Comparison of ENCODE assay signal across 8 mouse cellular contexts in genomic region chr10:80798150-80799006, GRCm38 (mm10). TPM values are rescaled to one million over a fixed set of nuclear protein-coding genes. Genes with fewer than 3 reads are reported as not detected.
DNase-seq lines count a peak whose midpoint lies in the region; ATAC-seq and TF ChIP-seq lines count a peak whose summit lies in the region.

Gene Sf3a2, plus strand, starts transcription at chr10:80798198.
Gene Plekhj1, minus strand, starts transcription at chr10:80798626.

- peak within 1 kb of the TSS; percentile 85 for H3K9ac ChIP-seq in heart, embryonic 15.5 days
- H3K9ac ChIP-seq in liver, embryonic 14.5 days (replicated peaks) = peak within 1 kb of the TSS; percentile 81
- H3K9ac ChIP-seq in neural tube, embryonic 11.5 days (ENCODE audit: low read length) = peak within 1 kb of the TSS; percentile 93
- H3K9ac ChIP-seq in stomach, postnatal 0 days (ENCODE audit: low read length) = peak within 1 kb of the TSS; percentile 97

- peak; percentile 93 to 96 for DNase-seq in CD8-positive naive resting alpha-beta T cell, adult 2 months (ENCODE audit: low read depth in 2 of 2, low spot score in 2 of 2)
- peak; percentile 90 for DNase-seq in c-Kit-positive CD71-negative TER-119-negative erythroid progenitor cells, embryonic 14.5 days (ENCODE audit: low read depth)
- peak; percentile 94 for DNase-seq in forebrain, embryonic 10.5 days (ENCODE audit: extremely low spot score, low spot score)
- peak; percentile 96 to 98 for DNase-seq in kidney, postnatal 25 days
- peak; percentile 94 to 95 (median 94) for DNase-seq in liver, embryonic 14.5 days (ENCODE audit: low read depth in 3 of 3, low spot score in 3 of 3)
- peak; percentile 97 for DNase-seq in neural tube, embryonic 11.5 days (ENCODE audit: low spot score)
- peak; percentile 94 for DNase-seq in stomach, postnatal 0 days (ENCODE audit: low spot score)

- peak within 1 kb of the TSS; percentile 99 for H3K27ac ChIP-seq in forebrain, embryonic 10.5 days
- peak within 1 kb of the TSS; percentile 91 for H3K27ac ChIP-seq in heart, embryonic 15.5 days
- H3K27ac ChIP-seq in liver, embryonic 14.5 days = peak within 1 kb of the TSS; percentile 75
- H3K27ac ChIP-seq in neural tube, embryonic 11.5 days (ENCODE audit: low read depth, low read length) = peak within 1 kb of the TSS; percentile 95
- H3K27ac ChIP-seq in stomach, postnatal 0 days (replicated peaks) = peak within 1 kb of the TSS; percentile 98

- TF ChIP-seq EP300 in liver, embryonic 14.5 days (IDR thresholded peaks at IDR 0.05; ENCODE audit: low read depth) = peak; percentile 23; the same call in 1 of the 2 replicates
- no peak for TF ChIP-seq EP300 in stomach, postnatal 0 days (optimal IDR thresholded peaks at IDR 0.05)

- H3K4me2 ChIP-seq in heart, embryonic 15.5 days = peak within 1 kb of the TSS; percentile 69
- peak within 1 kb of the TSS; percentile 97 for H3K4me2 ChIP-seq in liver, embryonic 14.5 days (ENCODE audit: low read depth)
- H3K4me2 ChIP-seq in neural tube, embryonic 11.5 days (ENCODE audit: low read depth) = peak within 1 kb of the TSS; percentile 84
- peak within 1 kb of the TSS; percentile 74 for H3K4me2 ChIP-seq in stomach, postnatal 0 days (replicated peaks; ENCODE audit: low read depth)

- TF ChIP-seq CTCF in liver, embryonic 14.5 days (IDR thresholded peaks at IDR 0.05; ENCODE audit: low read depth) = no peak
- no peak for TF ChIP-seq CTCF in stomach, postnatal 0 days (IDR thresholded peaks at IDR 0.05; ENCODE audit: low read depth)

- ATAC-seq in heart, embryonic 15.5 days (replicated peaks; ENCODE audit: insufficient number of reproducible peaks, insufficient read depth, low FRiP score, low read depth) = peak; percentile 91
- peak; percentile 93 for ATAC-seq in liver, embryonic 14.5 days (ENCODE audit: insufficient read depth)
- ATAC-seq in neural tube, embryonic 11.5 days (ENCODE audit: insufficient read depth, low FRiP score, low TSS enrichment) = peak; percentile 85
- ATAC-seq in stomach, postnatal 0 days (ENCODE audit: low FRiP score, low TSS enrichment) = peak; percentile 92

- no peaks in the 10 kb centered on the region for H3K9me3 ChIP-seq in forebrain, embryonic 10.5 days
- H3K9me3 ChIP-seq in heart, embryonic 15.5 days (replicated peaks) = no peaks in the 10 kb centered on the region
- H3K9me3 ChIP-seq in liver, embryonic 14.5 days (ENCODE audit: control insufficient read depth, low read length) = no peaks in the 10 kb centered on the region
- H3K9me3 ChIP-seq in neural tube, embryonic 11.5 days (ENCODE audit: control insufficient read depth, low read length) = no peaks in the 10 kb centered on the region
- no peaks in the 10 kb centered on the region for H3K9me3 ChIP-seq in stomach, postnatal 0 days (ENCODE audit: control insufficient read depth, low read length)

- WGBS in forebrain, embryonic 10.5 days = under 1% methylated on average over 104 of the region's 104 CpGs
- under 1% methylated on average over 104 of the region's 104 CpGs for WGBS in heart, embryonic 15.5 days
- under 1% methylated on average over 104 of the region's 104 CpGs for WGBS in liver, embryonic 14.5 days (ENCODE audit: insufficient replicate concordance)
- under 1% methylated on average over 104 of the region's 104 CpGs for WGBS in neural tube, embryonic 11.5 days
- WGBS in stomach, postnatal 0 days = under 1% methylated on average over 103 of the region's 104 CpGs

- peak within 1 kb of the TSS; percentile 93 for H3K4me3 ChIP-seq in forebrain, embryonic 10.5 days
- peak within 1 kb of the TSS; percentile 77 for H3K4me3 ChIP-seq in heart, embryonic 15.5 days
- peak within 1 kb of the TSS; percentile 82 to 94 for H3K4me3 ChIP-seq in liver, embryonic 14.5 days (ENCODE audit: insufficient read depth in 1 of 2, low read depth in 2 of 2, low read length in 2 of 2)
- peak within 1 kb of the TSS; percentile 92 for H3K4me3 ChIP-seq in neural tube, embryonic 11.5 days (ENCODE audit: low read depth, low read length)
- H3K4me3 ChIP-seq in stomach, postnatal 0 days (ENCODE audit: low read depth, low read length) = peak within 1 kb of the TSS; percentile 84

- H3K4me1 ChIP-seq in forebrain, embryonic 10.5 days = peaks cover 45% of the 10 kb centered on the region
- peaks cover 36% of the 10 kb centered on the region for H3K4me1 ChIP-seq in heart, embryonic 15.5 days (replicated peaks)
- H3K4me1 ChIP-seq in liver, embryonic 14.5 days (replicated peaks; ENCODE audit: control insufficient read depth in 2 of 2, insufficient read depth in 2 of 2, low read length in 1 of 2) = peaks cover 14 to 15% of the 10 kb centered on the region in 2 experiments
- peaks cover 18% of the 10 kb centered on the region for H3K4me1 ChIP-seq in neural tube, embryonic 11.5 days (ENCODE audit: control insufficient read depth, insufficient read depth, low read length)
- H3K4me1 ChIP-seq in stomach, postnatal 0 days (replicated peaks; ENCODE audit: control insufficient read depth, insufficient read depth) = peaks cover 6% of the 10 kb centered on the region

- peaks cover 72% of the 10 kb centered on the region for H3K36me3 ChIP-seq in forebrain, embryonic 10.5 days (replicated peaks)
- peaks cover 45% of the 10 kb centered on the region for H3K36me3 ChIP-seq in heart, embryonic 15.5 days
- peaks cover 39% of the 10 kb centered on the region for H3K36me3 ChIP-seq in liver, embryonic 14.5 days (replicated peaks; ENCODE audit: control insufficient read depth, insufficient read depth, low read depth)
- H3K36me3 ChIP-seq in neural tube, embryonic 11.5 days (ENCODE audit: control insufficient read depth, insufficient read depth, low read length) = peaks cover 29% of the 10 kb centered on the region
- H3K36me3 ChIP-seq in stomach, postnatal 0 days (ENCODE audit: control insufficient read depth, insufficient read depth, low read length) = peaks cover 35% of the 10 kb centered on the region

- H3K27me3 ChIP-seq in forebrain, embryonic 10.5 days (ENCODE audit: poor library complexity, severe bottlenecking) = no peaks in the 10 kb centered on the region
- H3K27me3 ChIP-seq in heart, embryonic 15.5 days = no peaks in the 10 kb centered on the region
- no peaks in the 10 kb centered on the region for H3K27me3 ChIP-seq in liver, embryonic 14.5 days (ENCODE audit: control insufficient read depth, insufficient read depth, low read length)
- H3K27me3 ChIP-seq in neural tube, embryonic 11.5 days (ENCODE audit: control insufficient read depth, insufficient read depth, low read length) = no peaks in the 10 kb centered on the region
- no peaks in the 10 kb centered on the region for H3K27me3 ChIP-seq in stomach, postnatal 0 days (ENCODE audit: control insufficient read depth, insufficient read depth, low read length)

RNA-seq across cellular contexts. Expression of gene Sf3a2, which starts in this region (rescaled TPM):
- polyA plus RNA-seq in forebrain, embryonic 10.5 days (2016; fragmentation: Nextera tagmentation; extraction: Ambion mirVana) = 110 and 118 TPM in 2 replicates
- 38.3 and 48.3 TPM in 2 replicates for polyA plus RNA-seq in heart, embryonic 15.5 days (2015; fragmentation: Nextera tagmentation; extraction: Ambion mirVana)
- 26.1 and 35.6 TPM in 2 replicates for polyA plus RNA-seq in liver, embryonic 14.5 days (2012; rRNA removed)
- polyA plus RNA-seq in liver, embryonic 14.5 days (2014; fragmentation: Nextera tagmentation; extraction: Ambion mirVana) = 36.1 and 40.7 TPM in 2 replicates
- polyA plus RNA-seq in neural tube, embryonic 11.5 days (2014; fragmentation: Nextera tagmentation; extraction: Ambion mirVana) = 96.6 and 101 TPM in 2 replicates
- polyA plus RNA-seq in stomach, postnatal 0 days (2015; fragmentation: Nextera tagmentation; extraction: Ambion mirVana) = 27.7 and 31.8 TPM in 2 replicates

RNA-seq across cellular contexts. Expression of gene Plekhj1, which starts in this region (rescaled TPM):
- polyA plus RNA-seq in forebrain, embryonic 10.5 days (2016; fragmentation: Nextera tagmentation; extraction: Ambion mirVana) = 196 and 197 TPM in 2 replicates
- polyA plus RNA-seq in heart, embryonic 15.5 days (2015; fragmentation: Nextera tagmentation; extraction: Ambion mirVana) = 65.2 and 83.1 TPM in 2 replicates
- 46.7 and 50.8 TPM in 2 replicates for polyA plus RNA-seq in liver, embryonic 14.5 days (2012; rRNA removed)
- polyA plus RNA-seq in liver, embryonic 14.5 days (2014; fragmentation: Nextera tagmentation; extraction: Ambion mirVana) = 77.0 and 85.0 TPM in 2 replicates
- 150 and 153 TPM in 2 replicates for polyA plus RNA-seq in neural tube, embryonic 11.5 days (2014; fragmentation: Nextera tagmentation; extraction: Ambion mirVana)
- 62.0 and 65.8 TPM in 2 replicates for polyA plus RNA-seq in stomach, postnatal 0 days (2015; fragmentation: Nextera tagmentation; extraction: Ambion mirVana)

Comparison
In these comparisons a context has a peak if more than half of its experiments do, and no peak if none do; other contexts are left out.
1. Peak in every context shown above with its lines: DNase-seq, ATAC-seq, H3K4me3 ChIP-seq and H3K27ac ChIP-seq.